ENCODE assay signal across 9 mouse cellular contexts in genomic region chr11:82613503-82613902, GRCm38 (mm10).
DNase-seq lines count a peak whose midpoint lies in the region; ATAC-seq and TF ChIP-seq lines count a peak whose summit lies in the region.
"Had no signal": no experiment of that assay in that cellular context is flagged by ENCODE, and none has a peak within 500 bp of the region (broad histone marks: within the 10 kb centered on the region; RNA-seq: fewer than 3 reads in every experiment).

No protein-coding gene starts in this region.

- no peaks in the 10 kb centered on the region for H3K9me3 ChIP-seq in kidney, embryonic 15.5 days (replicated peaks)
- no peaks in the 10 kb centered on the region for H3K9me3 ChIP-seq in liver, postnatal 0 days (ENCODE audit: low read length)
- H3K9me3 ChIP-seq: embryonic facial prominence, embryonic 15.5 days had no signal

- TF ChIP-seq CTCF in Patski (IDR thresholded peaks at IDR 0.05): peak; percentile 75
- peak; percentile 79 for TF ChIP-seq CTCF in liver, postnatal 0 days (IDR thresholded peaks at IDR 0.05; ENCODE audit: low read depth)

- WGBS in kidney, embryonic 15.5 days: 20% methylated on average over 6 of the region's 6 CpGs
- WGBS in liver, postnatal 0 days (ENCODE audit: insufficient replicate concordance): 15% methylated on average over 6 of the region's 6 CpGs

- POLR2A ChIA-PET in Patski (lab: Charles Lee): no interaction called here

- H3K4me3 ChIP-seq in kidney, embryonic 15.5 days (replicated peaks): no peak overlapping the region
- no peak overlapping the region for H3K4me3 ChIP-seq in liver, postnatal 0 days (ENCODE audit: low read depth, low read length)
- H3K4me3 ChIP-seq: embryonic facial prominence, embryonic 15.5 days had no signal

- in situ Hi-C loops in Patski (cut with MboI; ENCODE audit: low pct_unique_long_range_greater_than_20kb): loop anchor here (25.0 kb wide), 1 partner anchor 376 kb away; no protein-coding TSS in a partner anchor

- ATAC-seq in kidney, embryonic 15.5 days (replicated peaks; ENCODE audit: low FRiP score): no peak
- no peak for ATAC-seq in Patski
- ATAC-seq in liver, postnatal 0 days: no peak

- no peaks in the 10 kb centered on the region for H3K36me3 ChIP-seq in kidney, embryonic 15.5 days
- no peaks in the 10 kb centered on the region for H3K36me3 ChIP-seq in liver, postnatal 0 days (replicated peaks; ENCODE audit: insufficient read depth, low read length)
- H3K36me3 ChIP-seq: embryonic facial prominence, embryonic 15.5 days had no signal

- no peak overlapping the region for H3K9ac ChIP-seq in kidney, embryonic 15.5 days
- no peak overlapping the region for H3K9ac ChIP-seq in liver, postnatal 0 days (replicated peaks)
- H3K9ac ChIP-seq: embryonic facial prominence, embryonic 15.5 days had no signal

- DNase-seq in kidney, adult 11 months: peak; percentile 46
- no peak for DNase-seq in Patski (ENCODE audit: low read depth, low spot score)
- DNase-seq in cerebellum, postnatal 25 days: peak; percentile 82 to 89
- DNase-seq in hindlimb bud, embryonic 11.5 days (ENCODE audit: extremely low spot score, low read depth, low spot score): peak; percentile 18
- peak; percentile 73 for DNase-seq in liver, postnatal 0 days
- DNase-seq in right cerebral cortex, postnatal 25 days: peak; percentile 37
- no peak for DNase-seq in yolk sac, embryonic 10.5 days (ENCODE audit: low spot score)

- CTCF ChIA-PET in Patski (lab: Charles Lee): interaction anchor here (2.3 kb wide), 1 partner anchor 11 kb away, joined by 10 read pairs; no protein-coding TSS in a partner anchor

- H3K4me2 ChIP-seq in kidney, embryonic 15.5 days: no peak overlapping the region
- H3K4me2 ChIP-seq in liver, postnatal 0 days (ENCODE audit: low read depth, low read length): no peak overlapping the region
- H3K4me2 ChIP-seq: embryonic facial prominence, embryonic 15.5 days had no signal

- peaks cover 27% of the 10 kb centered on the region for H3K27me3 ChIP-seq in kidney, embryonic 15.5 days
- peaks cover 13% of the 10 kb centered on the region for H3K27me3 ChIP-seq in Patski
- peaks cover 3% of the 10 kb centered on the region; the same call in 1 of the 2 replicates for H3K27me3 ChIP-seq in liver, postnatal 0 days (ENCODE audit: insufficient read depth, low read length)

- H3K27ac ChIP-seq in kidney, embryonic 15.5 days: no peak overlapping the region
- no peak overlapping the region for H3K27ac ChIP-seq in liver, postnatal 0 days (ENCODE audit: low read depth)
- H3K27ac ChIP-seq: embryonic facial prominence, embryonic 15.5 days had no signal

- H3K4me1 ChIP-seq in kidney, embryonic 15.5 days: 0 out of 2 replicates have a peak, but pooled peaks cover 8% of the 10 kb centered on the region
- no peaks in the 10 kb centered on the region for H3K4me1 ChIP-seq in liver, postnatal 0 days (ENCODE audit: insufficient read depth)
- H3K4me1 ChIP-seq: embryonic facial prominence, embryonic 15.5 days had no signal

- no peak for TF ChIP-seq EP300 in liver, postnatal 0 days (IDR thresholded peaks at IDR 0.05; ENCODE audit: low read depth)

Comparison
In these comparisons a context has a peak if more than half of its experiments do, and no peak if none do; other contexts are left out.
1. DNase-seq: peak in kidney, adult 11 months (single experiment), cerebellum, postnatal 25 days (2 of 2), hindlimb bud, embryonic 11.5 days (single experiment), liver, postnatal 0 days (single experiment) and right cerebral cortex, postnatal 25 days (single experiment); none in Patski (single experiment) and yolk sac, embryonic 10.5 days (single experiment).